Mouse (Mus musculus) liver, embryonic 16.5 days (tissue): ENCODE results near the gene Celf2. TPM values are rescaled to one million over a fixed set of nuclear protein-coding genes. Genes with fewer than 3 reads are reported as not detected.

Source experiments
- ATAC-seq: fragments of 200-750 bp; cut with Nextera tagmentation; 2 replicates; pipeline ENCODE4 v1.8.0; 2017; ENCODE audit warnings: low read depth, mild to moderate bottlenecking, moderate number of reproducible peaks, moderate library complexity
- H3K27ac ChIP-seq: fragments of 300-500 bp; sonication (generic); 2 replicates; pipeline ENCODE4 v1.5.1; 2014; ENCODE audit warnings: mild to moderate bottlenecking, low read length
- H3K27me3 ChIP-seq: fragments of 300-500 bp; sonication (generic); 2 replicates; pipeline ENCODE4 v1.6.1; 2014; ENCODE audit warnings: low read depth, low read length, mixed read lengths; ENCODE audit not compliant: control insufficient read depth, insufficient read depth
- H3K36me3 ChIP-seq: fragments of 300-500 bp; sonication (generic); 2 replicates; pipeline ENCODE4 v1.6.1; 2014; ENCODE audit warnings: mild to moderate bottlenecking; ENCODE audit not compliant: control insufficient read depth, insufficient read depth
- H3K4me1 ChIP-seq: fragments of 300-500 bp; sonication (generic); 2 replicates; pipeline ENCODE4 v1.6.1; 2014; ENCODE audit warnings: low read depth, low read length, mixed read lengths; ENCODE audit not compliant: control insufficient read depth
- H3K4me2 ChIP-seq: fragments of 300-500 bp; sonication (generic); 2 replicates; pipeline ENCODE4 v1.6.1; 2014; ENCODE audit warnings: low read depth, low read length, mixed read lengths
- H3K4me3 ChIP-seq: fragments of 300-500 bp; sonication (generic); 2 replicates; pipeline ENCODE4 v1.5.1; 2014; ENCODE audit warnings: low read depth, mild to moderate bottlenecking, low read length
- H3K9ac ChIP-seq: fragments of 300-500 bp; sonication (generic); 2 replicates; pipeline ENCODE4 v1.6.1; 2014; ENCODE audit warnings: low read depth, low read length
- H3K9me3 ChIP-seq: fragments of 300-500 bp; sonication (generic); replicated peaks from 2 replicates; pipeline ENCODE4 v1.6.1; 2016; ENCODE audit warnings: low read length; ENCODE audit not compliant: control insufficient read depth
- WGBS: fragments of 180-500 bp; shearing (Covaris S2); extraction: QIAGEN DNeasy Blood & Tissue Kit; methylation state at CpG from one replicate; pipeline ENCODE4 v1.1.7; 2014; ENCODE audit not compliant: insufficient replicate concordance; 5-methylcytosine and 5-hydroxymethylcytosine counted together
- polyA plus RNA-seq: library from polyadenylated mRNA; unstranded; fragments of >200 nt; fragmentation: Nextera tagmentation; extraction: Ambion mirVana; gene quantifications from 2 replicates; pipeline ENCODE4 v1.2.1, GENCODE M21; 2015

The Celf2 gene
- polyA plus RNA-seq, 1 experiment from 2014 or later = 10.0 TPM

DNA sequence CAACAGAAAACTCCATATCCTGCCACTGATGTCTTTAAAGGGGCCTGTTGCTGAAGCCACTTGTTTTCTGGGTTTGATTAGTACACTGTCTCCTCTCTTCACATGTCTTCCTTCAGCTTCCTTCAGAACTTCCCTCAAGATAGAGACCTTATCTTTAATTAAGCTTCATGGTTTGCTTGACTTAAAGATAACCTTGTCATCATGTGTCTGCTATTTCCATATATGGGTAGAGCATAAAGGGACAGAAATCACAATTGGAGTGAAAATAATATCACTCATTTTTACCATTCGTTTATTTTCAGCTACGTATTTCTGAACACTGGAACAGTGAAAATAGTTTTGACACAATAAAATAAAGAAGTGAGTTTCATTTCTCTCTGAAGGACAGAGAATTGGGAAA lies 905.0 kb downstream of the Celf2 start:
- Histone ChIP-seq H3K27me3 (no peaks in the 10 kb centered on the region), H3K4me1 (no peaks in the 10 kb centered on the region), H3K36me3 (no peaks in the 10 kb centered on the region), H3K4me2 (no peak overlapping the region), H3K9ac (no peak overlapping the region), H3K27ac (no peak overlapping the region), H3K9me3 (no peaks in the 10 kb centered on the region), H3K4me3 (no peak overlapping the region)
- 65% methylated on average over 2 of the region's 2 CpGs for WGBS
- no peak for ATAC-seq

GRCm38 (mm10) chr2:6603880-6604279 lies 905.5 kb downstream of the Celf2 start:
- no peak overlapping the region for H3K27ac ChIP-seq
- H3K27me3 ChIP-seq = no peaks in the 10 kb centered on the region
- H3K4me3 ChIP-seq = no peak overlapping the region
- no peaks in the 10 kb centered on the region for H3K36me3 ChIP-seq
- H3K9me3 ChIP-seq = no peaks in the 10 kb centered on the region
- no peak for ATAC-seq
- no peaks in the 10 kb centered on the region for H3K4me1 ChIP-seq
- H3K4me2 ChIP-seq = no peak overlapping the region
- 65% methylated on average over 6 of the region's 6 CpGs for WGBS
- no peak overlapping the region for H3K9ac ChIP-seq

DNA sequence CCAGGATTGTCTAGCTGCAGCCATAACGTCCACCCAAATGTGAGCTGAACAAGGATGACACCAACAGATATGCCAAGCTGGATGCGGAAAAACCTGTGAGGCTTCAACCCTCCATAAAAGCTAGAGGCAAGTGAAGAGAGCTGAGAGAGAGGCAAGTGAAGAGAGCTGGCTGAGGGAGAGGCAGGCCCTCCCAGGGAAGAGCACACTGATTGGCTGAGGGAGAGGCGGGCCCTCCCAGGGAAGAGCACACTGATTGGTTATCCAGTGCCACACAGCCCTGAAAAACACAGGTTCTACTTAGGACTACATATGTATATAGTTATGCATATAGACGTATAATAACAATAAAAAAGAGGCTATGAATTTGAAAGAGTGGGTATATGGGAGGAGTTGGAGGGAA lies 907.2 kb downstream of the Celf2 start:
- no peaks in the 10 kb centered on the region for H3K4me1 ChIP-seq
- no peak overlapping the region for H3K4me3 ChIP-seq
- H3K36me3 ChIP-seq = no peaks in the 10 kb centered on the region
- WGBS = 69% methylated on average over 4 of the region's 4 CpGs
- H3K4me2 ChIP-seq = no peak overlapping the region
- no peaks in the 10 kb centered on the region for H3K9me3 ChIP-seq
- H3K27ac ChIP-seq = no peak overlapping the region
- ATAC-seq = no peak
- no peak overlapping the region for H3K9ac ChIP-seq
- H3K27me3 ChIP-seq = no peaks in the 10 kb centered on the region

- Histone ChIP-seq H3K9me3 (no peaks in the 10 kb centered on the region), H3K4me1 (no peaks in the 10 kb centered on the region), H3K4me3 (no peak overlapping the region), H3K9ac (no peak overlapping the region), H3K4me2 (no peak overlapping the region), H3K36me3 (no peaks in the 10 kb centered on the region), H3K27ac (no peak overlapping the region), H3K27me3 (no peaks in the 10 kb centered on the region)
- no peak for ATAC-seq
- 70% methylated on average over 1 of the region's 1 CpGs for WGBS
These were observed 910.5 kb downstream of the Celf2 start for GRCm38 (mm10) chr2:6598879-6599167.

DNA sequence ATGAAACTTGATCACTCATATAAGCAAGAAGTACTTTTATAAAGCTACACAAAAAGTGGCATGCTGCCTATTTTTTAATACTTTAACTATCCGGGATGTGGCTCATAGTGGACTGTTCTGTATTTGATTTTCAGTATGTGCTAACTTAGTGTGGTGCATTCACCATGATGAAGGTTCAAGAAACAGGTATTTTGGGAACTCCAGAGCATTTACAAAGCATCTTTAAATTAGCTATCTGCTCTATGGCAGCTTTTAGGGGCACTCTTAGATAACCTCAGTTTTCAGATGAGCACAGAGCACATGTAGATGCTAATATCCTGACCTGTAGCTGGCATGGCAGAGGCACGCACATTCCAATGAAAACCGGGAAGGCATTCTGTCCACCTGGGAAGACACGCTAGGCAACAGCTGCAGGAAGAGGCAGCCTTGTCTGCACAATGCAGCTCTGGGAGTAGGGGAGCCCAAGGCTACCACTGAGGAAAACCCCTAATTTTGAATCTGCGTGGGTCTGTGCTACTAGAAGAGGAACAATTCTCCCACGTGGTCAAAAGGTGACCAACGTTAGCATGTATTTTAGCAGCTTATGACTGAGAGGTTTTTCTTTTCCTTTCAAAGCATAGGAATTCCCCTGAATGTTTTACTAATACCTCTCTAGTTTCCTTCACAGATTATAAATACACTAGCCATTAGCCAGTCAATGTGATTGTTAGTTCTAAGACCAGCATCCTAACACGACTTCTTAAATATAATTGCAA lies 911.1 kb downstream of the Celf2 start:
- Histone ChIP-seq H3K4me3 (no peak overlapping the region), H3K4me2 (no peak overlapping the region), H3K27ac (no peak overlapping the region), H3K27me3 (no peaks in the 10 kb centered on the region), H3K9me3 (no peaks in the 10 kb centered on the region), H3K36me3 (no peaks in the 10 kb centered on the region), H3K4me1 (no peaks in the 10 kb centered on the region), H3K9ac (no peak overlapping the region)
- WGBS = 63% methylated on average over 8 of the region's 8 CpGs
- no peak for ATAC-seq

DNA sequence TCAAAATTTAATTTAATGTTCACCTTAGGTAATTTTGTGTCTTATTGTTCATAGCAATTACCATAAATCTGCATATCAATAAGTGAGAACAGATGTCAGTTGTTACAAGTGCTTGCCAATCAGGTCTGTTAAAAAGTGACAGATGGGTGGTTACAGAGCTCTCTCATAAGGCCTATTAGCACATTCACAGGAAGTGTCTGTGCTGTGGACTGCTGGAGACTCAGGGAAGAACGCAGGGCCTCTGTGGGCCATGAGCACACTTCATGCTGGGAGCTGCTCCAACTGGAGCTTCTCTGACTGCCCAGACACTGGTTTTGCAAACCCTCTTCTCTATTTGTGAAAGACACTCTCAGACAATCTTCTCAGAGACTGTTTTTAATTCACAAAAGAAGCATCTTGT lies 914.6 kb downstream of the Celf2 start:
- no peak overlapping the region for H3K9ac ChIP-seq
- WGBS = 50% methylated on average over 1 of the region's 1 CpGs
- H3K4me1 ChIP-seq = no peaks in the 10 kb centered on the region
- H3K4me3 ChIP-seq = no peak overlapping the region
- H3K4me2 ChIP-seq = no peak overlapping the region
- H3K27ac ChIP-seq = no peak overlapping the region
- no peaks in the 10 kb centered on the region for H3K36me3 ChIP-seq
- no peaks in the 10 kb centered on the region for H3K9me3 ChIP-seq
- ATAC-seq = no peak
- H3K27me3 ChIP-seq = no peaks in the 10 kb centered on the region

DNA sequence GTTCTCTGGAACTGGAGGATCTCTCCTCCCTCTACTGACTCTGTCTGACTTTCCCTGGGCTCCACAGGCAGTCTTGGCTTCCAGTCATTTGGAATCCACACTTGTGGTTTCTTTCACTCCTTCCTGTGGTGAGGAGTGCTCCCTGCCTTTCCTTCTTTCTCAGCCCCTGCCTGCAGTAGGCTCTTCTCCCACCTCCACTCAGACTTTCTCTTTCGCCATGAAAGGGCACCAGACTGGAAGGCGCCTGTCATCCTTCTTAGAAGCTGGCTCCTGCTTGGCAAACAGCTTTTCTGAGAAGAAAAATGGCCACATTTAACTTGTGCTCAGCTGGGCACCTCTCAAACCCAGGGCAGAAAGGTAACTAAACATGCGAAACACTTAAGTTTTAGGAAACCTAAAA lies 915.2 kb downstream of the Celf2 start:
- Histone ChIP-seq H3K4me1 (no peaks in the 10 kb centered on the region), H3K27me3 (no peaks in the 10 kb centered on the region), H3K9ac (no peak overlapping the region), H3K27ac (no peak overlapping the region), H3K9me3 (no peaks in the 10 kb centered on the region), H3K36me3 (no peaks in the 10 kb centered on the region), H3K4me2 (no peak overlapping the region), H3K4me3 (no peak overlapping the region)
- ATAC-seq = no peak
- 66% methylated on average over 3 of the region's 3 CpGs for WGBS

DNA sequence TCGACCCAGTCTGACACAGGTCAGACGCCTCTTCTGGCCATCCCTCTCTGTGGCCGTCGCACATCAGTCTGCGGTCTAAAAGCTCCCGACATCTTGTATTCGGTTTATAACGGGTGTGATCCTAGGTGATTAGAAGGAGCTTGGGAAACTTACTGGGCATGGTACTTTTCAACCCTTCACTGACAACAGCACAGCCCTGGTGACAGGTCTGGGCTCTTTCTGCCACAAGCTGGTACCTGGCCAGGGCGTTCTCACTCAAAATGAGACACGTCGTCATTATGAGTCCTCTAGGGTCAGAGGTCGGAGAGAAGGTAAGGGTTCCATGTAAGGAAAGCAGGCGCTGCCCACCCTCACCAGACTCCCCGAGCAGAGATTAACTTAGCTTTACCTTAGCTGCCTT lies 915.6 kb downstream of the Celf2 start:
- Histone ChIP-seq H3K27me3 (no peaks in the 10 kb centered on the region), H3K9me3 (no peaks in the 10 kb centered on the region), H3K4me2 (no peak overlapping the region), H3K9ac (no peak overlapping the region), H3K27ac (no peak overlapping the region), H3K36me3 (no peaks in the 10 kb centered on the region), H3K4me3 (no peak overlapping the region), H3K4me1 (no peaks in the 10 kb centered on the region)
- no peak for ATAC-seq
- 71% methylated on average over 14 of the region's 14 CpGs for WGBS

DNA sequence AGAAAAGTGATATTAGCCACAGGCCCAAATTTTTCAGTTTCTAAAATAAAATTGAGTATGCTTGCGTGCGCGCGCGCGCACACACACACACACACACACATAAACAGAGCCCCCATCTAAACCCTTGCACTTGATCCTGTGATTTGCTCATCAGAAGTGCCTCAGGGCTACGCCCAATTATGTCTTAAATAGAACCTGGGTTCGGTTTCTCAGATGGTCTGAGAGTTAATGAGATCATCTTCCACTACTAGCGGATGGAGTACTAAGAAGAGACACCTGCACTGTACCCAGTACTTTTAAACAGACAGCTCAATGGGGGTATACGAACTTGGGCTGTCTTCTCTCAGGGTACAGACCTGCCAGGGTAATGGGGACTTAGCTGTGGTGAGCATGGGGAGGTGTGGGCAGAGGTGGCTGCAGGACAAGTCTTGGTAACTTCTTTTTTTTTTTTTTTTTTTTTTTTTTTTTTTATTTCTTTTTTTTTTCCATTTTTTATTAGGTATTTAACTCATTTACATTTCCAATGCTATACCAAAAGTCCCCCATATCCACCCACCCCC lies 923.2 kb downstream of the Celf2 start:
- no peaks in the 10 kb centered on the region for H3K4me1 ChIP-seq
- no peaks in the 10 kb centered on the region for H3K9me3 ChIP-seq
- 81% methylated on average over 10 of the region's 10 CpGs for WGBS

More for the DNA sequence above, 923.2 kb downstream of the Celf2 start:
- no peaks in the 10 kb centered on the region for H3K36me3 ChIP-seq
- ATAC-seq = no peak
- no peak overlapping the region for H3K4me3 ChIP-seq
- H3K9ac ChIP-seq = no peak overlapping the region
- H3K4me2 ChIP-seq = no peak overlapping the region
- H3K27ac ChIP-seq = no peak overlapping the region
- no peaks in the 10 kb centered on the region for H3K27me3 ChIP-seq
